Mouse (Mus musculus) lung, postnatal 36 days (tissue): ENCODE data around the gene 4932438A13Rik.

ENCODE experiments used
- DNase-seq: peaks from one replicate; pipeline ENCODE4 v3.0.0; 2022; ENCODE audit warnings: mixed read lengths

4932438A13Rik gene

DNA sequence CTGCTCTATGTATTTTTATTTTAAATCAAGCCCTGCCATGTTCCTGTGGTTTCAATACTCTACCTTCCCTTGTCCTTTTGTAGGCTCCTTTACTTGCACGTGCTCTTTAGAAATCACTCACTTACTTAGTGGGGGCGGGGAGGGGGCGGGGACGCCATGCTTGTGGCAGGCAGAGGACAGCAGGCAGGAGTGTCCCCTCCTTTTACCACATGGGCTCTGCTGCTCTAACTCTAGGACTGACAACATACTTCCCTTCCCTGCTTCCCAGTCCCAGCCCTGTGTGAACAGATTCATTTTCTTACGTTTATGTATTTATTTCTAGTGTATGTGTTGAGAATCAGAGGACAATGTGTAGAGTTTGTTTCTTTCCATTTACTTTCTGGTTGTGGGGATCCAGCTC is 78.7 kb downstream of the 4932438A13Rik start:
- no peak for DNase-seq

DNA sequence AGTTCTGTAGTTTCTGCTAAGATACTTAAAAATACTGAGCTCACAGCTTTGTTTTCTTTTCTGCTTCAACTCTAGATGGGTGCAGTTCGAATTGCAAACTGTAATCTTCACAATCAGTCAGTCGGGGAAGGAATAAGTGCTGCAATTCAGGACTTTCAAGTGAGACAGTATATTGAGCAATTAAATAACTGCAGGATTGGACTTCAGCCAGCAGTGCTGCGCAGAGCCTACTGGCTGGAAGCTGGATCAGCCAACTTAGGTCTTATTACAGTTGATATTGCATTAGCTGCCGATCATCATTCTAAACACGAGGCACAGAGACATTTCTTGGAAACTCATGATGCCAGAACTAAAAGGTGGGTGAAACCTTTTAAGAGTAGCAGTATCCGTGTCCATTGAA is 79.2 kb downstream of the 4932438A13Rik start:
- DNase-seq: peak; percentile 65

DNA sequence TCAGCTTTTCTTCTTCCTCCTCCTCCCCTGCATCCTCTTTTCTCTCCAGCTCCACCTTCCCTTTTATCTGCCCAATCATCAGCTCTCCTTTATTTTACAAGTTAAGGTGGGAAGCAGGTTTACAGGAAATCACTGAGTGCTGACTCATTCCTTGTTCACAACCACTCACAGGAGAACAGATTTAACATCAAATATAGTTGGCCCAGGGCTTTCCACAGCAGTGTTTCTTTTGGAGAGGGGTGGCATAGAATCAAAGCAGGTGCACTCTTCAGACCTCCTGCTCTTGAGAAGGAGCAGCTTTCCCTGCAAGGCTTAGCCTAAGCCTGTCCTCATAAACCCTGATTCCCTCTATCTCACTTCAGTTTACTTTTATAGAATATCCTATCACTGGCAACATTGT is 80.8 kb downstream of the 4932438A13Rik start:
- no peak for DNase-seq

DNA sequence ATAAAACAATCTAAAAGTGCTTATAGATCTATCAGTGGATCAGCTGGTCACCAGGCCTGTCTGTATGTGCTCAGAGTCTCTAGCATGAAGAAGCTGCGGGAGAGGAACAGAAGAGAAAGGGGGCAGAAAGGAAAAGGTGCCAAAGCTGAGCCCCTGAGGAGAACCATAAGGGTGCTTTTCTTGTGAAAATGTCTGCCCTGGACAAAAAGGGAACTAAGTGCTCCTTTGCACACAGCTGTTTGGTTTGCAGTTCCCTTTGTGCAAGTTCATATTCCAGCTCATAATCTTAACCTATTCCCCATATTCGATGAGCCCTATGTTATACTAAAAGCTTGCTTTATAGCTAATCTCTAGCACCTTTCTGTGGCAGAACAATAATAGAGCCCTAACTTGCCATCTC is 175.1 kb downstream of the 4932438A13Rik start:
- DNase-seq: peak; percentile 1

DNA sequence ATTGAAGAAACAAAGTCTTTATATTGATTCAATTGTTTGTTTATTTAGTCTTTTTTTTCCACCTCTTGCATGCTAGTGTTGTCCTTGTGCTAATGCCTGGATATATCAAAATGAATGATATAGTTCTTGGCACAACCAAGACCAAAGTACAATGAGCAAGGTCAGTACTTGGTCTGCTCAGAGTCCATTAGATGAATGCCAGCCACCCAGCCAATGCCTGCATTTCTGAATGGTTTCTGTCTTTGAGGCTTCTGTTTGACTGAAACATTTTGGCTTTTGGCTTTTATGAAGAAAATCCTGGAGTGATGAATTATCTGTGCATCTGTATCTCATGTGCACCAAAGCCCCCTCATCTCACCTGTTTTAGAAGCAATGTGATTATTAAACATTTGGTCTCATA is 176.9 kb downstream of the 4932438A13Rik start:
- no peak for DNase-seq

DNA sequence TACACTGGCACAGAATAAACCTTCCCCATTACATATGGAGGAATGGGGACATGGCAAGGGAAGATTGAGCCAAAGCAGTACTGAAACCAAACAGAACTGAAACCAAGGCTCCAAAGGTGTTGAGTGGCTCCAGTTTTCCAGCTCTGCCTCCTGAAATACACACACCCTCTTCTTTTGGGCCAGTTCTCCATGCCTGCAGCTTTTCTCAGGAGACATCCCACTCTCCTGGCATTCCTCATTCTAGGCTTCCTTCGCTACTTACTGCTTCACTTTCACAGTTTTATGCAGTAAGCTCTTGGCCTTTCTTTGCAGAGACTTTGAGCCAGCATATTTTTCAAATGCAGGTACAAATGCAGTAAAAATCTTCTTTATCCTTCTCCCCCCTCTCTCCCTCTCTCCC is 188.6 kb downstream of the 4932438A13Rik start:
- no peak for DNase-seq

DNA sequence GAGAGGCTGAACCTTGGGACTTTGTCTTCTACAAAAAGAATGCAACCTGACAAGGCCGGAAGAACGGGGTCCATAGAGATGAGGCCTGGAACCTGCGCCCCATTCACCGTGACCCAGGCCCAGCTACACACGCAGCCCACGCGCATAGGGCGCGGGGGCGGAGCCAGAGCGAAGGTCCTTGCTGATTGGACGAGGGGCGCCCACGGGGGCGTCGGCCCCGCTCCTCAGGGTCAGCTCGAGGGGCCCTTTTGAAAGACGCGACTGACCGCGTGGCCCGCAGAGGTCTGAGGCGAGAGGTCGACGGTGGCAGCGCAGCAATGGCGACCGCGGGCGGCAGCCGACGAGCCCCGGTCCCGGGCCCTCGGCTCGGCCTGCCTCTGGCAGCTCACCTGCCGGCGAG is 200.5 kb downstream of the 4932438A13Rik start, which contains the start of gene Adad1:
TSS of gene Adad1 (plus strand) at position 122 of the 400 bp plus-strand sequence.
- no peak for DNase-seq

DNA sequence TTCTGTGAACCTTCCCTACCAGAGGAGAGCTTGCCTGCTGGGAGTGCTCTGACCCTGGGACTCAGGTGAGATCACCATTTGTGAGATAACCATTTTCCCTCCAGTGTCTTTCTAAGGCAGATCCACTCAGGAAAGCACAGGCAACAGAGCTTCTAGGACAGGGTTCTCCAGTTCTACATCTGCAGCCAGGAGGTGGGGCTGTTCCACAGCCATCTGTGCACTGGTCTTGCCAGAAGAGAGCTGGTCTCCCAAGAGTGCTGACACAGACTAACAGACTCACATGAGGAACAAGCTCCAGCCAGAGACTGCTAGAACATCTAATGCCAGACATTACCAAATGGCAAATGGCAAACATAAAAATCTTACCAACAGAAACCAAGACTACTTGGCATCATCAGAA is 210.3 kb downstream of the 4932438A13Rik start:
- peak; percentile 68 for DNase-seq

DNA sequence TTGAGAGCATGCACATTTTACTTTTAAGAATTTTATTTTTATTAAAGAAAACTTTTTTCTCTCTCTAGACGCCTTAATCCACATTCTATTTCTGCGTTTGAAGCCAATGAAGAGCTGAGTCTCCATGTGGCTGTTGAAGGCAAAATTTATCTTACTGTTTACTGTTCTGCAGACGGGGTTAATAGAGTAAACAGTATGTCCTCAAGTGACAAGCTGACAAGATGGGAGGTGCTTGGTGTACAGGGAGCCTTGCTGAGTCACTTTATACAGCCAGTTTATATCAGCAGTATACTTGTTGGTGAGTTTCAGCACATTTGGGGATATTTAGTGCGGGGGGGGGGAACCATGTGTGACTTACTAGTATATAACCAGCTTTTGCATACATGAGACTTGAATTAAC is 222.0 kb downstream of the 4932438A13Rik start:
- DNase-seq: no peak

DNA sequence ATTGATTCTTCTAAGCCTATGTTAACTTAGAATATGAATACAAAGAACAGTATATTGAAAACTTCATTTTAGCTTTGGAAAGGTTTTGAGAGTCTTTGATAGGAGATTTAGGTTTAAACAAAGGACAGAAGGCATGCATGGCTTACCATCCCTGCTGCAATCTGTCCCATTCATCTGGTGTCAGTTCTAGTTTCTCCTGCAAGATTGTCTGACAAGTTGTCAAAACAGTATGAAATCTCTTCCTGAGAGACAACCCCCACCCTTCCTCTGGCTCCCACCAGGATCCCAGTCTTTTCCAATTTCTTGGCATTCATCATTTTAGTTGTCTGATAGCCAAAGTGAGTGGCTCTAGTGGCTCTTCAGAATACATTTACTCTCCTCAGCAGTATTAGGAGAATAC is 227.8 kb downstream of the 4932438A13Rik start:
- DNase-seq: no peak
